Mouse (Mus musculus): Measurements from ENCODE around the gene Capn10.
A peak's percentile ranks its signal among the peaks of the same experiment; 100 is the strongest.

Capn10 gene

DNA sequence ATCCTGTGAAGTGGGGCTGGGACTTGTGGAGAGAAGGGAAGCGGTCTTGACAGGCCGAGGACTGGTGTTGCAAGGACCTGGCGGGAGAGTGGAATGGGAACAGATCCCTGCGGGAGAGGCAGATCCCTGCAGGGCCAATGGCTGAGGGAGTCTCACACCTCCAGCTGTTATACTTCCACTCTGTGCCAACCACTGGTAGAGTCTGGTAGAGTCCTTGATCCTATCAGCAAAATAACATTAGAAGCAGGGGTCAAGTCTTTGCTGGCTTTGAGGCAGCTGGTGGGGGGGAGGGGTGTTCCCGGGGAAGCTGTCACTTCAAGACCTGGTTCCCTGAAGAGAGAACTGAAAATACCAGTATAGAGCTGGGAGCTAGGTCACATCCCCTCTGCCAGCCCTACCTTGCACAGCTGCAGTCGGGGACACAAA is 42.0 kb downstream of the Capn10 start:
- DNase-seq (ENCODE audit: inconsistent ontology term): no peak

- peak; percentile 27 for DNase-seq (ENCODE audit: inconsistent ontology term)
Observed at GRCm38 (mm10) chr1:92978645-92979044, 44.5 kb downstream of the Capn10 start.

DNA sequence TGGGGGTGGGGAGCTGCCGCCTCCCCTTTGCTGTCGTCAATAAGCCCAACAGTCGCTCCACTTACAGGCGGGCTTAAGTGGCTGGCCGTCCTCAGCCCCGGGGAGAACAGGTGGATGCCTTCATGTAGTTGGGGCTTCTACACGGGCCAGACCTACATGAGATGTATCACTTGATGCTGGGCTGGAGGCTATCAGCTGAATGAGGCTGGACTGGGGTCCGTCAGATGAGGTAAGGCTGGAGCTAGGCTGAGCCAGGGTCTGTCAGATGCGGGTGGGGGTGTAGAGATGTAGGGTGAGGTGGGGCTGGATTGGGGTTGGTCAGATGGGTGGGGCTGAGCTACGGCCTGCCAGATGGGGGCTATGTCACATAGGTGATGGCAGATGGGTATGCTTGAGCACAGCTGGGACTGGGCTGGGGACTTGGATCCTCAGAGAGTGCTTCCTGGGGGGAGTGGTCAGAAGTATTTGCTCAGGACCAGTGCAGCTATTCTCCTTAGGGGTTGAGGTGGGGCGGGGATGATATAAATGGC is 45.0 kb downstream of the Capn10 start:
- DNase-seq (ENCODE audit: inconsistent ontology term): no peak

DNA sequence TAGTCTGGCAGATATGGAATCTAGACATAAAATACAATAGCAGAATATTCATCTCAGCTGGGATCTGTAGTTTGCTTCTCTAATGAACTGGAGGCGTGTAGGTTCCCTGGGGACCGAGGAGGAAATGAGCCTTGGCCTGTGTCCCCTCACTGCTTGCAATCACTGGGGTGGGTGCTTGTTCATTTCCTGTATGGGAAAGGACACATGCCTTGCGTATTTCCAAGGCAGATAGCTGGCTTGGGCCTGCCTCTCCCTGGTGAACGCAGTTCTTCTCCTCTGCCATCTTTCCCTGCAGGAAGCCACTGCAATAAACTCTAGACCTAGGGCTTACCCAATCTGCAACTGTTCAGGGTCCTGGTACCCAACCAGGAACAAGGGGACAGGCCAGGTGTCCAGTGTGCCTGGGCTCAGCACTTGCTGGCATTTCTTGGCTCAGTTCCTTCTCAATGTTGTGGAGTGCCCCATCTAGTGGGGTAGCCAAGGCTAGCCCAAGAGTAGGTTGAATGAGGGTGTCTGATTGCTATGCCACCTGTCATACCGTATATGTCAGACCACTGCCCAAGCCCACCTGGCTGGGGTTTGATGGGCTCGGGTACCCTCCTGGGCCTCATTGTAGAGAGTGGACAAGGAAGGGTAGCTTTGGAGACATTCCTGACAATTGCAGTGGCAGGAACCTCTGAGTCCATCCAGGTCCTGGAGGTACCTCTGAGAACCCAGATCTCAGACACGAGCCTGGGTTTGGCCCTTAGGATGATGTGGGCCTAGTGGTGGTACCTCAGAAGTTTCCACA is 47.1 kb downstream of the Capn10 start:
- DNase-seq (ENCODE audit: inconsistent ontology term): no peak

- no peak for DNase-seq (ENCODE audit: inconsistent ontology term)
Observed at GRCm38 (mm10) chr1:92982931-92983605, 48.9 kb downstream of the Capn10 start.

- no peak for DNase-seq (ENCODE audit: inconsistent ontology term)
Observed at GRCm38 (mm10) chr1:92984999-92985398, 50.8 kb downstream of the Capn10 start.

DNA sequence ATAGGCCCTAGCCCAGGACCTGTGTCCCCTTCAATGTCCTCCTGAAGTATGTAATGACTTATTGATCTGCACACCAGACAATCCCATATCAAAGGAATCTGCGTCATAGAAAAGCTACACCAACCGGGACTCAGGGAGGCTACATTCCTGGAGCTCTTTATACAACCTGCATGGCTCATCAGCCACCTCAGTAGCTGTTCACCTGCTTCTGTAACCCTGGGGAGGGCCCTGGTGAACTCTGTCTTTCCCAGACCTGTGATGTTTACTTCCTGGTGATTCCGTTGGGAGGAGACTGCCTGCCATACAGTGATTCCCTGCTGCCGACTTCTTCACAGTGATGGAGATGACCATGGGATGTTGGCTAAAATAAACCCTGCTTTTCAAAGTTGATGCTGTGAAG is 54.7 kb downstream of the Capn10 start:
- DNase-seq (ENCODE audit: inconsistent ontology term): no peak

GRCm38 (mm10) chr1:92989891-92990290 is 55.7 kb downstream of the Capn10 start:
- DNase-seq (ENCODE audit: inconsistent ontology term): no peak

DNA sequence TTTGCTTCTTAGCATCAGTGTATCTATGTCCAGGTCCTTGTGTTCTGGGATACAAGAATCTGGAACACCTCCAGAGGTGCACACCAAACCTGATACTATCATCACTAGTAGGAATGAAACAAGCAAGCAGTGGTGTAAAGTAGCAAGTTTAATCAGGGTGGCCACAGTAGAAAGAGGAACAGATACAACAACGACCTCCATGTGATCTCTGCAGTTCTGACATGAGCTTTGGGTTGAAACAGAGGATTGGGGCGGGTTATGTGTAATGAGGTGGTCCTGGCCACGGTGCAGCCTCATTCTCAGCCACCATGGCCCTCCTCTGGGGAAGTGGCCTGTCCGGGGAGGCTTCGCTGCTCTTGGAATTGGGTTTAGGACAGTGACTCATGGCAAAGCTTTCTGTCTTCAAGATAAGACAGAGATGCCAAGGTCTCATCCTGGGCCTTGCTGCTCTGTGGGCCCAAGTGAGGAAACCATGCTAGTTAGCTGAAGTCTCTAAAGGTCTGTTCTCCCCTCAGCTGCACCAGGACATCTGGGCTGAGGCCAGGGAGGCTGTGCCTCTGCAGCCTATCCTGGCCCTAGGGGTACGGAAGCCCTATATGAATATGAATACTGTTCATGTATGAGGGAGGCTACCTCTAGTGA is 58.2 kb downstream of the Capn10 start:
- DNase-seq (ENCODE audit: inconsistent ontology term): no peak

DNA sequence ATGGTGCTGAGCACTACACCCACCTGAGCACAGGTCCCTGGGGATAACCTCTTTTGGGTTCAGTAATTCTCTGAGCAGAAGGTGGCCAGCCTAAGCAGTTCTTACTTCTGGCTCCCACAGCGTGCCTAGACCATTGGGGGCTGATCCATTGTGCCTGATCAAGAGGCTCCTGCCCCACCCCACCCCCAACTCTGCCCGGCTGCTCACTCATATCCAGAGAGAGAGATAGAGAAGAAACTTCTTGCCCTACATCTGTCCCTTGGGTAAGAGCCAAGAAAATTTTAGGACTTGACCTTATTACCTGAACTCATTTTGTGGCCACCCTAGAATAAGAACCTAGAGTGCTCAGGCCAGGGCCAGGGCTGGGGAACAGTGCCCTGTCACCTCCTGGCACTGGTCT is 58.7 kb downstream of the Capn10 start:
- no peak for DNase-seq (ENCODE audit: inconsistent ontology term)
